26 mouse cellular contexts compared by ENCODE assay signal in genomic region chr12:83937600-83937999, GRCm38 (mm10). TPM values are rescaled to one million over a fixed set of nuclear protein-coding genes. Genes with fewer than 3 reads are reported as not detected.
A peak's percentile ranks its signal among the peaks of the same experiment; 100 is the strongest.
DNase-seq lines count a peak whose midpoint lies in the region; ATAC-seq and TF ChIP-seq lines count a peak whose summit lies in the region.
"Had no signal": no experiment of that assay in that cellular context is flagged by ENCODE, and none has a peak within 500 bp of the region (broad histone marks: within the 10 kb centered on the region; RNA-seq: fewer than 3 reads in every experiment).

No protein-coding gene starts in this region.

- H3K4me2 ChIP-seq in midbrain, embryonic 11.5 days: no peak overlapping the region
- H3K4me2 ChIP-seq in midbrain, embryonic 15.5 days: no peak overlapping the region
- H3K4me2 ChIP-seq: limb, embryonic 13.5 days; midbrain, embryonic 12.5 days had no signal

- peak; percentile 76 for DNase-seq in heart, adult 11 months
- DNase-seq in heart, postnatal 4 days: no peak
- DNase-seq in layer of hippocampus, adult 2 months (ENCODE audit: low spot score in 2 of 2): no peak
- no peak for DNase-seq in layer of hippocampus, adult 9-10 months (ENCODE audit: low spot score)
- DNase-seq in midbrain, embryonic 11.5 days (ENCODE audit: low spot score, missing footprints): peak; percentile 44
- DNase-seq in natural killer cell, adult 2 months (ENCODE audit: low spot score in 2 of 2): no peak
- no peak for DNase-seq in kidney, adult 2 months
- DNase-seq: cerebellum, adult 8-10 months; gastrocnemius, postnatal 36 days; kidney, postnatal 4 days; right cerebral cortex, postnatal 25 days; thymus, adult 2 months had no signal

- H3K27me3 ChIP-seq in midbrain, embryonic 11.5 days (ENCODE audit: control insufficient read depth, insufficient read depth, low read length): no peaks in the 10 kb centered on the region
- no peaks in the 10 kb centered on the region for H3K27me3 ChIP-seq in midbrain, embryonic 15.5 days (replicated peaks)
- H3K27me3 ChIP-seq in kidney, adult 2 months (replicated peaks; ENCODE audit: control insufficient read depth, insufficient read depth, low read length): no peaks in the 10 kb centered on the region
- H3K27me3 ChIP-seq: limb, embryonic 13.5 days; midbrain, embryonic 12.5 days had no signal

- no peaks in the 10 kb centered on the region for H3K9me3 ChIP-seq in midbrain, embryonic 11.5 days (ENCODE audit: control insufficient read depth, low read length)
- no peaks in the 10 kb centered on the region for H3K9me3 ChIP-seq in midbrain, embryonic 15.5 days
- H3K9me3 ChIP-seq: embryonic facial prominence, embryonic 10.5 days; heart, embryonic 10.5 days had no signal

- ATAC-seq in midbrain, embryonic 11.5 days (ENCODE audit: low FRiP score): no peak
- ATAC-seq in midbrain, embryonic 15.5 days (replicated peaks): no peak

- no peak overlapping the region for H3K27ac ChIP-seq in layer of hippocampus, adult 2 months
- H3K27ac ChIP-seq in midbrain, embryonic 11.5 days (ENCODE audit: low read depth, low read length): no peak overlapping the region
- no peak overlapping the region for H3K27ac ChIP-seq in midbrain, embryonic 15.5 days
- H3K27ac ChIP-seq in kidney, adult 2 months (ENCODE audit: insufficient read depth, low read depth, low read length): no peak overlapping the region
- H3K27ac ChIP-seq: embryonic facial prominence, embryonic 10.5 days; heart, embryonic 10.5 days; limb, embryonic 13.5 days; midbrain, embryonic 12.5 days had no signal

- no peak overlapping the region for H3K9ac ChIP-seq in midbrain, embryonic 11.5 days (ENCODE audit: low read length)
- no peak overlapping the region for H3K9ac ChIP-seq in midbrain, embryonic 15.5 days
- H3K9ac ChIP-seq: limb, embryonic 13.5 days; midbrain, embryonic 12.5 days had no signal

- TF ChIP-seq CTCF in layer of hippocampus, adult 2 months (conservative IDR thresholded peaks at IDR 0.05): peak; percentile 55
- TF ChIP-seq CTCF in kidney, adult 2 months (conservative IDR thresholded peaks at IDR 0.05; ENCODE audit: insufficient read depth, insufficient read length, low read depth, low read length): no peak

- no peaks in the 10 kb centered on the region for H3K36me3 ChIP-seq in midbrain, embryonic 11.5 days (ENCODE audit: control insufficient read depth, insufficient read depth, low read length)
- no peaks in the 10 kb centered on the region for H3K36me3 ChIP-seq in midbrain, embryonic 15.5 days (replicated peaks)
- H3K36me3 ChIP-seq in kidney, adult 2 months (ENCODE audit: control insufficient read depth, insufficient read depth, low read length): no peaks in the 10 kb centered on the region
- H3K36me3 ChIP-seq: embryonic facial prominence, embryonic 10.5 days; heart, embryonic 10.5 days; limb, embryonic 13.5 days; midbrain, embryonic 12.5 days had no signal

- no peak for TF ChIP-seq POLR2A in kidney, adult 2 months (IDR thresholded peaks at IDR 0.05; ENCODE audit: low read depth, low read length)

- 70% methylated on average over 10 of the region's 10 CpGs for WGBS in midbrain, embryonic 11.5 days
- 74% methylated on average over 10 of the region's 10 CpGs for WGBS in midbrain, embryonic 15.5 days
- WGBS in kidney, adult 2 months: 64% methylated on average over 10 of the region's 10 CpGs

- no peak overlapping the region for H3K4me3 ChIP-seq in layer of hippocampus, adult 2 months
- H3K4me3 ChIP-seq in midbrain, embryonic 11.5 days (ENCODE audit: low read depth, low read length): no peak overlapping the region
- no peak overlapping the region for H3K4me3 ChIP-seq in midbrain, embryonic 15.5 days
- H3K4me3 ChIP-seq in kidney, adult 2 months (ENCODE audit: insufficient read depth, low read depth, low read length): no peak overlapping the region
- H3K4me3 ChIP-seq: embryonic facial prominence, embryonic 10.5 days; heart, embryonic 10.5 days; limb, embryonic 13.5 days; midbrain, embryonic 12.5 days; myocyte had no signal

- H3K4me1 ChIP-seq in midbrain, embryonic 11.5 days (ENCODE audit: control insufficient read depth, insufficient read depth, low read length): peaks cover 2% of the 10 kb centered on the region; the same call in 1 of the 2 replicates
- H3K4me1 ChIP-seq in midbrain, embryonic 15.5 days: 0 out of 2 replicates have a peak, but pooled peaks cover 3% of the 10 kb centered on the region
- H3K4me1 ChIP-seq in kidney, adult 2 months (ENCODE audit: control insufficient read depth, insufficient read depth, low read length): no peaks in the 10 kb centered on the region
- H3K4me1 ChIP-seq: midbrain, embryonic 12.5 days had no signal

RNA-seq across cellular contexts. Expression of gene Riox1, which starts 12.8 kb away (rescaled TPM):
- 10 to 100 TPM; 10.6 to 10.8 TPM for total RNA-seq in heart, postnatal 4 days (2021)
- total RNA-seq in layer of hippocampus, adult 2 months (2021): 10 to 100 TPM; 15.0 to 15.7 TPM
- polyA plus RNA-seq in midbrain, embryonic 11.5 days (2014; fragmentation: Nextera tagmentation; extraction: Ambion mirVana): 13.6 and 15.3 TPM in 2 replicates
- 10.6 and 12.7 TPM in 2 replicates for polyA plus RNA-seq in midbrain, embryonic 15.5 days (2015; fragmentation: Nextera tagmentation; extraction: Ambion mirVana)
- polyA plus RNA-seq in kidney, adult 2 months (2012; rRNA removed): 5.7 and 7.4 TPM in 2 replicates

RNA-seq across cellular contexts. Expression of gene Numb, which starts 15.9 kb away (rescaled TPM):
- total RNA-seq in heart, postnatal 4 days (2021): 10 to 100 TPM; 34.5 to 37.1 TPM
- 10 to 100 TPM; 26.7 to 38.7 TPM for total RNA-seq in layer of hippocampus, adult 2 months (2021)
- 27.2 and 27.8 TPM in 2 replicates for polyA plus RNA-seq in midbrain, embryonic 11.5 days (2014; fragmentation: Nextera tagmentation; extraction: Ambion mirVana)
- 16.0 and 17.5 TPM in 2 replicates for polyA plus RNA-seq in midbrain, embryonic 15.5 days (2015; fragmentation: Nextera tagmentation; extraction: Ambion mirVana)
- 63.7 and 76.5 TPM in 2 replicates for polyA plus RNA-seq in kidney, adult 2 months (2012; rRNA removed)

RNA-seq across cellular contexts. Expression of gene Heatr4, which starts 47.1 kb away (rescaled TPM):
- under 1 TPM in 1 of 2 experiments, not detected in 1; 0.09 TPM for total RNA-seq in heart, postnatal 4 days (2021)
- not detected for total RNA-seq in layer of hippocampus, adult 2 months (2021)
- polyA plus RNA-seq in midbrain, embryonic 11.5 days (2014; fragmentation: Nextera tagmentation; extraction: Ambion mirVana): not detected in 2 replicates
- polyA plus RNA-seq in midbrain, embryonic 15.5 days (2015; fragmentation: Nextera tagmentation; extraction: Ambion mirVana): 0.09 TPM in 1 of 2 replicates, not detected in the other
- polyA plus RNA-seq in kidney, adult 2 months (2012; rRNA removed): 0.04 TPM in 1 of 2 replicates, not detected in the other
- total RNA-seq: adrenal gland, adult 18-20 months; adrenal gland, postnatal 4 days; gastrocnemius, postnatal 36 days; hematopoietic stem cell, adult 5-6 weeks; left cerebral cortex, postnatal 10 days had no signal
- polyA plus RNA-seq: embryonic facial prominence, embryonic 10.5 days; forebrain, embryonic 11.5 days; heart, embryonic 10.5 days; kidney, embryonic 14.5 days; limb, embryonic 13.5 days; liver, embryonic 16.5 days; midbrain, embryonic 12.5 days; myocyte; spleen, adult 2 months; thymus, adult 2 months had no signal

RNA-seq across cellular contexts. Expression of gene Acot2, which starts 50.1 kb away (rescaled TPM):
- 100 to 1,000 TPM; 204 to 209 TPM for total RNA-seq in heart, postnatal 4 days (2021)
- total RNA-seq in layer of hippocampus, adult 2 months (2021): 10 to 100 TPM; 16.2 to 18.1 TPM
- 11.6 and 13.2 TPM in 2 replicates for polyA plus RNA-seq in midbrain, embryonic 11.5 days (2014; fragmentation: Nextera tagmentation; extraction: Ambion mirVana)
- polyA plus RNA-seq in midbrain, embryonic 15.5 days (2015; fragmentation: Nextera tagmentation; extraction: Ambion mirVana): 11.8 and 13.4 TPM in 2 replicates
- polyA plus RNA-seq in kidney, adult 2 months (2012; rRNA removed): 32.8 and 32.9 TPM in 2 replicates

Comparison
In these comparisons a context has a peak if more than half of its experiments do, and no peak if none do; other contexts are left out.
1. DNase-seq: peak in heart, adult 11 months (single experiment) and midbrain, embryonic 11.5 days (single experiment); none in heart, postnatal 4 days (single experiment), layer of hippocampus, adult 2 months (0 of 2), layer of hippocampus, adult 9-10 months (single experiment), natural killer cell, adult 2 months (0 of 2) and kidney, adult 2 months (single experiment).